Comparison of ENCODE assay signal across 12 mouse cellular contexts in the genomic region with DNA sequence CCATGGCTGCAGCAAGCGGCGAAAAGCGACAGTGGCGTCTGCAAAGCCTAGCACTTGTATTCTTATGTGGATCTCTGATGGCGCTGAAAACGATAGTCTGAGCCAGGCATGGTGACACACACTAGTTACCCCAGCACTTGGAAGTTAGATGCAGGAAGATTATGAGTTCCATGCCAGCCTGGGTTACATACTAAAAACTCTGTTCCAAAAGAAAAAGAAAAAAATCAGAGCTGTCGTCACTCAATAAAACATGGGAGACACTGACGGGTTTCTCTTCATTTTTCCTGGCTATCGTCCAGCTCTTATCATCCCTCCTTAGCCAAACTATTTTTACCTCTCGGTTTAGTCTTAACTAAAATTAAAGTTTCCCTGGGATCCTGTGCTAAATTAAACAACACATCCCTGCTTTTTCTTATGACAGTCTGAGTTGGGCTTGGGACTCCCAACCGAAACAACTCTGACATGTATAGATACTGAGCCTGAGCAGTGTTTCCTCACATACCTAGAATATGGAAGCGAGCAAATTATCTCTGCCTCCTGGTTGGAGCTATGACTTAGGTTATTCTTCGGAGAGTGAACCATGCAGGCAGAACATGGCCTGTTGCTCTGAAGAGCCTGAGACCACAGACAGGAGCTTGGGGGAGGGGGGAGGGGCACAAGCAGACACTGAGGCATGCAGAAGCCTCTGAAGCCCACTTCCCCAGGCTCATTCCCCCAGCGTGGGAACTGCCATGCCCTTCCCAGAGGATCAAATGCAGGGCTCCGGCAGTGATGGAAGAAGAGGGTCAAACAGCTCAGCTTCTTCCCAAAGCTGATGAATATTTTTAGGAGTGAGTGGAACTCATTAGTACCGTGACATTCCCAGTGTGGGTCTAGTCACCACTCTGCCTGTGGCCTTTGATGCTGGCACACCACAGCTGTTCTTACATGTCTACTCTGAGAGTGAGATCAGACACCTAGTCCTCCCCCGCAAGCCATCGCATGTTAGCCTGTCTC.
A peak's percentile ranks its signal among the peaks of the same experiment; 100 is the strongest.
DNase-seq lines count a peak whose midpoint lies in the region; ATAC-seq lines count a peak whose summit lies in the region.
"Had no signal": no experiment of that assay in that cellular context is flagged by ENCODE, and none has a peak within 500 bp of the region (broad histone marks: within the 10 kb centered on the region; RNA-seq: fewer than 3 reads in every experiment).

No protein-coding gene starts in this region.

- DNase-seq in hindbrain, embryonic 10.5 days (ENCODE audit: low spot score), result peak; percentile 30
- peak; percentile 18 for DNase-seq in brain, adult 2 months (ENCODE audit: low read depth, low spot score)
- peak; percentile 85 for DNase-seq in embryonic facial prominence, embryonic 14.5 days (ENCODE audit: low spot score)
- DNase-seq in midbrain, embryonic 11.5 days (ENCODE audit: low spot score, missing footprints), result peak; percentile 77
- DNase-seq in adrenal gland, postnatal 36 days, result no peak
- DNase-seq in adrenal gland, postnatal 10 days, result no peak
- DNase-seq: adrenal gland, adult 2 months; gastrocnemius, postnatal 25 days; kidney, postnatal 25 days had no signal

- H3K4me3 ChIP-seq in hindbrain, embryonic 10.5 days, result no peak overlapping the region
- H3K4me3 ChIP-seq in hindbrain, embryonic 16.5 days (ENCODE audit: low read length), result no peak overlapping the region
- H3K4me3 ChIP-seq in embryonic facial prominence, embryonic 14.5 days (ENCODE audit: low read depth, low read length), result no peak overlapping the region
- H3K4me3 ChIP-seq in midbrain, embryonic 11.5 days (ENCODE audit: low read depth, low read length), result no peak overlapping the region
- H3K4me3 ChIP-seq: neural tube, embryonic 12.5 days had no signal

- H3K9me3 ChIP-seq in hindbrain, embryonic 10.5 days, result no peaks in the 10 kb centered on the region
- H3K9me3 ChIP-seq in hindbrain, embryonic 16.5 days (ENCODE audit: control insufficient read depth, low read length), result no peaks in the 10 kb centered on the region
- no peaks in the 10 kb centered on the region for H3K9me3 ChIP-seq in embryonic facial prominence, embryonic 14.5 days (ENCODE audit: control insufficient read depth, low read length)
- no peaks in the 10 kb centered on the region for H3K9me3 ChIP-seq in midbrain, embryonic 11.5 days (ENCODE audit: control insufficient read depth, low read length)
- H3K9me3 ChIP-seq: neural tube, embryonic 12.5 days had no signal

- H3K27ac ChIP-seq in hindbrain, embryonic 10.5 days, result 0 out of 2 replicates have a peak overlapping the region, but pooled peaks have one; percentile 29
- no peak overlapping the region for H3K27ac ChIP-seq in hindbrain, embryonic 16.5 days (ENCODE audit: low read depth, low read length)
- H3K27ac ChIP-seq in embryonic facial prominence, embryonic 14.5 days (replicated peaks; ENCODE audit: low read depth, low read length), result no peak overlapping the region
- H3K27ac ChIP-seq in midbrain, embryonic 11.5 days (ENCODE audit: low read depth, low read length), result no peak overlapping the region
- H3K27ac ChIP-seq: neural tube, embryonic 12.5 days had no signal

- 76% methylated on average over 18 of the region's 18 CpGs for whole genome bisulfite sequencing in hindbrain, embryonic 10.5 days
- WGBS in hindbrain, embryonic 16.5 days, result 74% methylated on average over 18 of the region's 18 CpGs
- WGBS in embryonic facial prominence, embryonic 14.5 days, result 55% methylated on average over 18 of the region's 18 CpGs
- WGBS in midbrain, embryonic 11.5 days, result 79% methylated on average over 18 of the region's 18 CpGs

- H3K4me2 ChIP-seq in hindbrain, embryonic 16.5 days (ENCODE audit: low read length), result no peak overlapping the region
- no peak overlapping the region for H3K4me2 ChIP-seq in embryonic facial prominence, embryonic 14.5 days (ENCODE audit: low read depth, low read length)
- H3K4me2 ChIP-seq in midbrain, embryonic 11.5 days, result no peak overlapping the region
- H3K4me2 ChIP-seq: neural tube, embryonic 12.5 days had no signal

- H3K4me1 ChIP-seq in hindbrain, embryonic 10.5 days (replicated peaks), result peaks cover 6% of the 10 kb centered on the region
- H3K4me1 ChIP-seq in hindbrain, embryonic 16.5 days (ENCODE audit: control insufficient read depth, insufficient read depth, low read depth, low read length), result no peaks in the 10 kb centered on the region
- peaks cover 9% of the 10 kb centered on the region; the same call in 1 of the 2 replicates for H3K4me1 ChIP-seq in embryonic facial prominence, embryonic 14.5 days (ENCODE audit: control insufficient read depth, insufficient read depth, low read length)
- H3K4me1 ChIP-seq in midbrain, embryonic 11.5 days (ENCODE audit: control insufficient read depth, insufficient read depth, low read length), result no peaks in the 10 kb centered on the region
- H3K4me1 ChIP-seq: neural tube, embryonic 12.5 days had no signal

- no peak overlapping the region for H3K9ac ChIP-seq in hindbrain, embryonic 16.5 days (ENCODE audit: low read depth, low read length)
- no peak overlapping the region for H3K9ac ChIP-seq in embryonic facial prominence, embryonic 14.5 days (ENCODE audit: low read depth, low read length)
- no peak overlapping the region for H3K9ac ChIP-seq in midbrain, embryonic 11.5 days (ENCODE audit: low read length)
- H3K9ac ChIP-seq: neural tube, embryonic 12.5 days had no signal

- no peaks in the 10 kb centered on the region for H3K36me3 ChIP-seq in hindbrain, embryonic 10.5 days
- H3K36me3 ChIP-seq in hindbrain, embryonic 16.5 days (ENCODE audit: control insufficient read depth, insufficient read depth, low read length), result no peaks in the 10 kb centered on the region
- no peaks in the 10 kb centered on the region for H3K36me3 ChIP-seq in embryonic facial prominence, embryonic 14.5 days (ENCODE audit: control insufficient read depth, insufficient read depth, low read length)
- H3K36me3 ChIP-seq in midbrain, embryonic 11.5 days (ENCODE audit: control insufficient read depth, insufficient read depth, low read length), result no peaks in the 10 kb centered on the region
- H3K36me3 ChIP-seq: neural tube, embryonic 12.5 days had no signal

- no peaks in the 10 kb centered on the region for H3K27me3 ChIP-seq in hindbrain, embryonic 10.5 days (ENCODE audit: insufficient read depth, poor library complexity, severe bottlenecking)
- no peaks in the 10 kb centered on the region for H3K27me3 ChIP-seq in hindbrain, embryonic 16.5 days (replicated peaks; ENCODE audit: control insufficient read depth, insufficient read depth, low read length)
- H3K27me3 ChIP-seq in embryonic facial prominence, embryonic 14.5 days (replicated peaks; ENCODE audit: control insufficient read depth, insufficient read depth, low read length), result no peaks in the 10 kb centered on the region
- no peaks in the 10 kb centered on the region for H3K27me3 ChIP-seq in midbrain, embryonic 11.5 days (ENCODE audit: control insufficient read depth, insufficient read depth, low read length)
- H3K27me3 ChIP-seq: neural tube, embryonic 12.5 days had no signal

- ATAC-seq in hindbrain, embryonic 16.5 days, result no peak
- peak; percentile 93 for ATAC-seq in embryonic facial prominence, embryonic 14.5 days (ENCODE audit: low read depth)
- ATAC-seq in midbrain, embryonic 11.5 days (ENCODE audit: low FRiP score), result peak; percentile 58; the same call in 1 of the 2 replicates
- ATAC-seq in megakaryocyte progenitor cell, adult 5-6 weeks (replicated peaks; ENCODE audit: poor library complexity), result no peak

Comparison
In these comparisons a context has a peak if more than half of its experiments do, and no peak if none do; other contexts are left out.
1. DNase-seq: peak in hindbrain, embryonic 10.5 days (single experiment), brain, adult 2 months (single experiment), embryonic facial prominence, embryonic 14.5 days (single experiment) and midbrain, embryonic 11.5 days (single experiment); none in adrenal gland, postnatal 36 days (0 of 2) and adrenal gland, postnatal 10 days (single experiment).
2. ATAC-seq: peak in embryonic facial prominence, embryonic 14.5 days (single experiment) and midbrain, embryonic 11.5 days (single experiment); none in hindbrain, embryonic 16.5 days (single experiment) and megakaryocyte progenitor cell, adult 5-6 weeks (single experiment).